Mouse (Mus musculus): Measurements from ENCODE around the gene Gm7995. TPM values are rescaled to one million over a fixed set of nuclear protein-coding genes. Genes with fewer than 3 reads are reported as not detected.
"Not testable (repeated sequence)": the region's sequence is repeated elsewhere in the genome, so short reads cannot be mapped to it uniquely, and the experiment has no call there.

Gm7995 gene
- not detected in 2 replicates for polyA plus RNA-seq (2015; fragmentation: Nextera tagmentation; extraction: Ambion mirVana)

DNA sequence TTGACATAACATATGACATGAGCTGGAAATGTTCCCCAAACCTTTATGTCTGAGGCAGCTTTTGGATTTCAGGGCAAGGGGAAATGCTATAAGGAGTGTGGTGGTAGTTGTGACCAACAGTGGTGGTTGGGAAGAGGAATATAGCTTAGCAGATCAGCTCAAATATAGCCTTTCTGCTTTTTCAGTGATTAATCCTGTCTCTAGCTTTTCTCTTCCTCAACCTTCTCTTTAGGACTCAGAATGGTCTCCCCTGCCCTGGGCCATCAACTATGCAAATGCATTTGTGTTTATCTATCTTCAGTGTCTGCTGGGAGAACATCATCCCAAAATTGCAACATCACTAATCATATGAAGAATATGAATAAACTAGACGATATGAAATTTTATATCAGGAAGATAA, at the start of gene Gm7995:
Gene Gm7995, plus strand, starts transcription at position 301 of the 400 bp plus-strand sequence.
- H3K36me3 ChIP-seq (ENCODE audit: poor library complexity, severe bottlenecking); H3K27me3 ChIP-seq; ATAC-seq; H3K4me2 ChIP-seq; H3K9me3 ChIP-seq (replicated peaks); H3K27ac ChIP-seq; H3K4me3 ChIP-seq; H3K4me1 ChIP-seq; H3K9ac ChIP-seq: not testable (repeated sequence)
- WGBS: no CpG with 5 or more reads among the region's 1 CpGs

DNA sequence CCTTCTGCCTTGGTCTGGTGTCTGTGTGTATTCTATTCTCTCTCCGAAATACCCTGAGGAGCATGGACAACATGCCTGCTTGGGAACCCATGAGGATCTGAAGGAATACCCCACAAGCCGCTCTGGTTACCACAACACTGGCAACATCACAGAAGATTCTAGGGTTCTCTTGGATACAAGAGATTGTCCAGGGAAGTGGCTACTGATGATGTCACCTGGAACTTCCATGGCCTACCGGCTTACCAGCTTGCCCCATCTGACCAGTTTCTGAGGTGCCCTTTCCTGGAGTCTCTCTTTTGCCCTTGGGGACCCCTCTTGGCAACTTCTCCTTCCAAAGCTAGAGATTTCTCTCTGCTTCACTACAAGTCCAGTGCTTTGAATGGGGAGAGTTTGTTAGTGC, 12.8 kb upstream of the Gm7995 start, which contains the start of gene Gm9611:
Gene Gm9611, minus strand, starts transcription at position 101 of the 400 bp plus-strand sequence.
- not testable (repeated sequence) for H3K27me3 ChIP-seq; H3K4me1 ChIP-seq; H3K4me3 ChIP-seq; H3K4me2 ChIP-seq; ATAC-seq; H3K9ac ChIP-seq; H3K36me3 ChIP-seq (ENCODE audit: poor library complexity, severe bottlenecking); H3K27ac ChIP-seq; H3K9me3 ChIP-seq (replicated peaks)
- no CpG with 5 or more reads among the region's 3 CpGs for whole genome bisulfite sequencing

Small RNA genes within 50 kb of the gene (microRNA-seq; reads per million reads assigned to microRNA genes)
- gene Gm25208 (not detected), gene Gm25892 (not detected)

Other genes starting within 250 kb of the Gm7995 start
- not detected in 2 replicates for gene Gm7951, start 192.8 kb upstream of the Gm7995 start, polyA plus RNA-seq (2015; fragmentation: Nextera tagmentation; extraction: Ambion mirVana)
- not detected in 2 replicates for gene Gm17027, start 147.6 kb upstream of the Gm7995 start, polyA plus RNA-seq (2015; fragmentation: Nextera tagmentation; extraction: Ambion mirVana)
- not detected in 2 replicates for gene Gm3573, start 119.4 kb upstream of the Gm7995 start, polyA plus RNA-seq (2015; fragmentation: Nextera tagmentation; extraction: Ambion mirVana)
- gene Gm17026, start 50.2 kb upstream of the Gm7995 start, polyA plus RNA-seq (2015; fragmentation: Nextera tagmentation; extraction: Ambion mirVana): not detected in 2 replicates
- gene Gm9611, start 12.9 kb upstream of the Gm7995 start, polyA plus RNA-seq (2015; fragmentation: Nextera tagmentation; extraction: Ambion mirVana): not detected in 2 replicates
- gene Gm8005, start 129.5 kb downstream of the Gm7995 start, polyA plus RNA-seq (2015; fragmentation: Nextera tagmentation; extraction: Ambion mirVana): not detected in 2 replicates
- not detected in 2 replicates for gene Gm8011, start 153.7 kb downstream of the Gm7995 start, polyA plus RNA-seq (2015; fragmentation: Nextera tagmentation; extraction: Ambion mirVana)
- gene Gm8020, start 192.1 kb downstream of the Gm7995 start, polyA plus RNA-seq (2015; fragmentation: Nextera tagmentation; extraction: Ambion mirVana): not detected in 2 replicates
- not detected in 2 replicates for gene Gm8024, start 214.1 kb downstream of the Gm7995 start, polyA plus RNA-seq (2015; fragmentation: Nextera tagmentation; extraction: Ambion mirVana)